Mouse (Mus musculus): ENCODE results near the gene Olfr639. TPM values are rescaled to one million over a fixed set of nuclear protein-coding genes. Genes with fewer than 3 reads are reported as not detected.

The Olfr639 gene
- polyA plus RNA-seq (2016; fragmentation: Nextera tagmentation; extraction: Ambion mirVana), result 0.03 and 0.04 TPM in 2 replicates

DNA sequence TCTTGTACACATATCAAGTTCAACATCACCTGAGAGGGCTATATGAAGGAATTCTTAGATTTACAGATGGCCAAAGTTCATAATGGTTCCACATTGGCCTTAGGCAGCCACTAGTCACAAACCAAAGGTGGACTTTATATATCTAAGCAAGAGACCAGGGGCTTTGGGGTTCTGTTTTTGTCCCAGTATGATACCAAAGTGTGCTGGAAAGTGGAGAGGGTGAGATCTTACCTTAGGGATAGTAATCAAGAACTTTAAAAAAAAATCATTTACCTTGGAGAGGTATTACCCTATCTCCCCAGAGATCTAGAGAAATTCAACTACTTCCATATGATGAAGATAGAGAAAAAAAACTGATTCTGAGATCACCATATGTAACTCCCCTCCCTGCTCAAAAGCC, at the start of gene Olfr639:
Gene Olfr639, minus strand, starts transcription at position 101 of the 400 bp plus-strand sequence.
- ATAC-seq (ENCODE audit: insufficient number of reproducible peaks, low FRiP score), result no peak
- H3K4me3 ChIP-seq, result no peak within 1 kb of the TSS
- H3K27ac ChIP-seq (ENCODE audit: poor library complexity, severe bottlenecking), result no peak within 1 kb of the TSS
- no peaks in the 10 kb centered on the region for H3K27me3 ChIP-seq (replicated peaks)
- 0 out of 2 replicates have a peak, but pooled peaks cover 5% of the 10 kb centered on the region for H3K9me3 ChIP-seq (replicated peaks)
- no peak within 1 kb of the TSS for H3K4me2 ChIP-seq
- no peaks in the 10 kb centered on the region for H3K36me3 ChIP-seq
- no peaks in the 10 kb centered on the region for H3K4me1 ChIP-seq (replicated peaks)
- no peak within 1 kb of the TSS for H3K9ac ChIP-seq

DNA sequence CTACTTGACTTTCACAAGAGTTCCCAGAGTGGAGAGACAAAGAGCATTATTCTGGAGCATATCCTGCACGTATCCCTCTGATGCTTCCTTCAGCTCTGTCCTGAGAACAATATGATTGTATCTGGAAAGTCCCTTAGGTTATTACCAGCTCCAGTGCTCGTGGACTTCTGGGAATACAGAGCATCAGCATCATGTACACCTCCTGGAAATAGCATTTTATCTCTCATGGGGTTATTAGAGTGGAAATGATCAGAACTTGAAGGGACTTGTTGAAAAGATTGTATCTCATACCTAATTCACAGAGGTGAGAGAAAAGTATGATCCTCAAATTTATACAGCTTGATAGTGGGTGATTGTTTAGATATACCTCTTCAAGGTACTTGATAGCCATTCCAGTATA, 44.2 kb upstream of the Olfr639 start, which contains the start of gene 4930516K23Rik:
Gene 4930516K23Rik, minus strand, starts transcription at position 101 of the 400 bp plus-strand sequence.
- ATAC-seq (ENCODE audit: insufficient number of reproducible peaks, low FRiP score), result no peak
- Histone ChIP-seq H3K36me3 (no peaks in the 10 kb centered on the region), H3K4me3 (no peak within 1 kb of the TSS), H3K4me2 (no peak within 1 kb of the TSS), H3K27me3 (replicated peaks) (no peaks in the 10 kb centered on the region), H3K9me3 (replicated peaks) (0 out of 2 replicates have a peak, but pooled peaks cover 3% of the 10 kb centered on the region), H3K4me1 (replicated peaks) (no peaks in the 10 kb centered on the region), H3K9ac (no peak within 1 kb of the TSS), H3K27ac (ENCODE audit: poor library complexity, severe bottlenecking) (no peak within 1 kb of the TSS)
- 52% methylated on average over 2 of the region's 2 CpGs for WGBS

DNA sequence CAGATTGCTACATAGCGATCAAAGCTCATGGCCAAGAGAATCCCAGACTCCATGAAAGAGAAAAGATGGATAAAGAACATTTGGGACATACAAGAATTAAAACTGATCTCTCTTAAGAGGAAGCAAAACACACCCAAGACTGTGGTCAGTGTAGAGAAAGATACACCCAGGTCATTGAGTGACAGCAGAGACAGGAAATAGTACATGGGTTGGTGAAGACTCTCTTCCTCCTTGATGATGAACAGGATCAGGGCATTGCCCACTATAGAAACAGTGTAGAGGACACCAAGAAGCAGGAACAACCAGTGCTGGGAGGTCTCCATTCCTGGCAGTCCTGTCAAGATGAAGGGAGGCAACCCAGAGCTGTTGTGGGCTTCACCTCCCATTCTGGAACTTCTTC, 42.1 kb upstream of the Olfr639 start:
- Histone ChIP-seq H3K9ac (no peak overlapping the region), H3K9me3 (replicated peaks) (0 out of 2 replicates have a peak, but pooled peaks cover 5% of the 10 kb centered on the region), H3K4me3 (no peak overlapping the region), H3K4me2 (no peak overlapping the region), H3K27ac (ENCODE audit: poor library complexity, severe bottlenecking) (no peak overlapping the region), H3K4me1 (replicated peaks) (no peaks in the 10 kb centered on the region), H3K27me3 (replicated peaks) (no peaks in the 10 kb centered on the region), H3K36me3 (no peaks in the 10 kb centered on the region)
- ATAC-seq (ENCODE audit: insufficient number of reproducible peaks, low FRiP score), result no peak
- 80% methylated on average over 1 of the region's 1 CpGs for WGBS

DNA sequence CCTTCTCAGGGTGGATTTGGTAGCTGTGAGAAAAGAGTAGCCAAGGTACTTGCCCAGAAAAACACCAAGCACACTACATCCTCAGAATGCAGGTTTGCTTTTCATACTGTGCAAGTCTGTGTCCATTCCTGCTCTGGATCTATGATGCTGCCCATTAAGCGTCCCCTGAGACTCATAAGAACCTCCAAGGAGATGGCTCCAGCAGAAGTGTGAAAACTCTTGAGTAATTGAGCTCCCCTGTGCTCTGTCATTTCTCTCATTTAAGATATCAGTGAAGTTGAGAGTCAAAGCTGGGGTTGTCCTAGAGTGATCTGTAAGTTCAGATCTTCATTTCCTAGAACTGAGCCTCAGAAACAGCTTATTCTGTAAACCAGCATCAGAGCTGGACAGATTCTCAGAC, 35.5 kb upstream of the Olfr639 start, which contains the start of gene Olfr642:
Gene Olfr642, minus strand, starts transcription at position 101 of the 400 bp plus-strand sequence.
- Histone ChIP-seq H3K9me3 (replicated peaks) (0 out of 2 replicates have a peak, but pooled peaks cover 2% of the 10 kb centered on the region), H3K4me2 (no peak within 1 kb of the TSS), H3K36me3 (no peaks in the 10 kb centered on the region), H3K27ac (ENCODE audit: poor library complexity, severe bottlenecking) (no peak within 1 kb of the TSS), H3K4me1 (replicated peaks) (no peaks in the 10 kb centered on the region), H3K4me3 (no peak within 1 kb of the TSS), H3K27me3 (replicated peaks) (no peaks in the 10 kb centered on the region), H3K9ac (no peak within 1 kb of the TSS)
- WGBS, result 57% methylated on average over 1 of the region's 1 CpGs
- ATAC-seq (ENCODE audit: insufficient number of reproducible peaks, low FRiP score), result no peak

DNA sequence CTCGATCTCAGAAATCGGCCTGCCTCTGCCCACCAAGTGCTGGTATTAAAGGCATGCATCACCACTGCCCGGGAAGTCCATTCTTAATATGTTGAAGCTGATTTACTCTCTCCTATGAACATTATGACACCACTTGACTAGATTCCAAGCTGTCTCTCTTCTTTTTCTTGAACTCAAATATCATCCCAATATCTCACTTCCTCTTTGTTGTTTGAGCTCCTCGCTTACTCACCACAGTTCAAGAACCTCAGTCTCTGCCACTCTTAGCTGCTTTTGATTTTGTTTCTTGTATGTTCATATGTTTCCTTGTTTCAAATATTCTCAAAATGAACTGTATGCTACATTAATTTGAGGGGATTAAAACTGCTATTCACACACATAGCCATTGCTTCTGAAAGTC, 33.6 kb upstream of the Olfr639 start:
- no peaks in the 10 kb centered on the region for H3K4me1 ChIP-seq (replicated peaks)
- no peak overlapping the region for H3K4me3 ChIP-seq
- WGBS, result 79% methylated on average over 4 of the region's 4 CpGs
- no peak for ATAC-seq (ENCODE audit: insufficient number of reproducible peaks, low FRiP score)
- no peak overlapping the region for H3K9ac ChIP-seq
- 0 out of 2 replicates have a peak, but pooled peaks cover under 1% of the 10 kb centered on the region for H3K9me3 ChIP-seq (replicated peaks)
- no peaks in the 10 kb centered on the region for H3K27me3 ChIP-seq (replicated peaks)
- no peaks in the 10 kb centered on the region for H3K36me3 ChIP-seq
- no peak overlapping the region for H3K27ac ChIP-seq (ENCODE audit: poor library complexity, severe bottlenecking)
- no peak overlapping the region for H3K4me2 ChIP-seq

DNA sequence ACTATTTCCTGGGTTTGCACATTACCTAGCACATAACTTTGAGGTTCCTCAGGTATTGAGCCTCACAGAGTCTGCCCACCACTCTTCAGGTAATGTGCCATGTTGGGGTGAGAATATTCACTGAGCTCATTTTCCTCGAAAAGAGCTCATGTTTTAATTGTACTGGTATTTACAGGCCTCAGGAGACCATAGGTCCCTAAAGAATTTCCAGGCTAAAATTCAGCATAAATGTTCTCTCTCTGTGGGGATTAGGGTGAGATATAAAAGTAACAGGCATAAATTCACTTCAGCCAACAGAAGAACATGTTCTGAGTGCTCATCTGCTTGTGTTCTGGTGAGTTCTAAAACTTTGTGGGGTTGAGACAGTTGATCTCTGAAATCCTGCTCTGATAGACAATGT, 18.0 kb upstream of the Olfr639 start, which contains the start of gene Olfr641:
Gene Olfr641, plus strand, starts transcription at position 301 of the 400 bp plus-strand sequence.
- H3K4me2 ChIP-seq, result no peak within 1 kb of the TSS
- H3K36me3 ChIP-seq, result no peaks in the 10 kb centered on the region
- no peak within 1 kb of the TSS for H3K4me3 ChIP-seq
- no peaks in the 10 kb centered on the region for H3K4me1 ChIP-seq (replicated peaks)
- H3K9me3 ChIP-seq (replicated peaks), result no peaks in the 10 kb centered on the region; the same call in 1 of the 2 replicates
- ATAC-seq (ENCODE audit: insufficient number of reproducible peaks, low FRiP score), result no peak
- no peaks in the 10 kb centered on the region for H3K27me3 ChIP-seq (replicated peaks)
- H3K27ac ChIP-seq (ENCODE audit: poor library complexity, severe bottlenecking), result no peak within 1 kb of the TSS
- WGBS, result 64% methylated on average over 1 of the region's 1 CpGs
- H3K9ac ChIP-seq, result no peak within 1 kb of the TSS

DNA sequence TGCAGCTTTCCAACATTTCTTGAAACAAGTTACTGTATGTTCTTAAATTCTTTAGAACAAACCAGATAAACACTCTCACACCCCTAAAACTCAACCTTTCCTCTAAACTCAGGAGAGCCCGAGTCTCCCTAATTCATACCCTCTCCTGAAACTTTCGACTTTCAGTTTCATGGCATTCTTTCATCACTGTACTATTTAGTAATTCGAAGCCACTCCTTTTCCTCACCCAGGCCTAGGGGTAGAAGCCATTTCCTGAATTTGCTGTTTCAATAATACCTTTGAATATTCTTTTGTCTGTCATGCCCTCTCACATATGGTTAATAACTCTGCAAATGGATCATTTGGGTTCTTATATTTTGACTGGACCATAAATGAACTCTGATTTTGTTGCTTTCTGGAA, 9.9 kb upstream of the Olfr639 start:
- Histone ChIP-seq H3K9ac (no peak overlapping the region), H3K27ac (ENCODE audit: poor library complexity, severe bottlenecking) (no peak overlapping the region), H3K9me3 (replicated peaks) (0 out of 2 replicates have a peak, but pooled peaks cover under 1% of the 10 kb centered on the region), H3K4me2 (no peak overlapping the region), H3K4me3 (no peak overlapping the region), H3K4me1 (replicated peaks) (no peaks in the 10 kb centered on the region), H3K36me3 (no peaks in the 10 kb centered on the region), H3K27me3 (replicated peaks) (no peaks in the 10 kb centered on the region)
- 70% methylated on average over 3 of the region's 3 CpGs for WGBS
- ATAC-seq (ENCODE audit: insufficient number of reproducible peaks, low FRiP score), result no peak

DNA sequence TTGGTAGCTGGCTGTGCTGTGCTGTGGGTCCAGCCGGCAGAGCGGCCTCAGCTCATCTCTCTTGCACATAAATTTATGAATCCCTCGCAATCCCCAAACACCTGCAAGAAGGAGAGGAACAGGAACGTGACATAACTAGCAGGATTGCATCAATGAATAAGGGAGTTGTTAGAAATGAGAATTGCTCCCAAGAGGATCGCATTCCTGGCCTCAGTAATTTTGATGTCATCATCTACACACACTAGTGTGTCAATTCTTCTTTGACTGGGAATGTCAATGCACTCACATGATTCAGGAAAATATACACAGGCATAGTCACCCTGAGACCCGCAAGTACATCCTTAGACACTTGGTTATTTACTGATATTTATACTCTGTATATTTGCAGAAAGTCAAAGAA, 8.4 kb upstream of the Olfr639 start, which contains the start of gene Olfr640:
Gene Olfr640, minus strand, starts transcription at position 101 of the 400 bp plus-strand sequence.
- Histone ChIP-seq H3K4me3 (no peak within 1 kb of the TSS), H3K36me3 (no peaks in the 10 kb centered on the region), H3K27ac (ENCODE audit: poor library complexity, severe bottlenecking) (no peak within 1 kb of the TSS), H3K27me3 (replicated peaks) (no peaks in the 10 kb centered on the region), H3K9ac (no peak within 1 kb of the TSS), H3K4me1 (replicated peaks) (no peaks in the 10 kb centered on the region), H3K4me2 (no peak within 1 kb of the TSS), H3K9me3 (replicated peaks) (0 out of 2 replicates have a peak, but pooled peaks cover 5% of the 10 kb centered on the region)
- ATAC-seq (ENCODE audit: insufficient number of reproducible peaks, low FRiP score), result no peak
- 68% methylated on average over 6 of the region's 6 CpGs for WGBS

DNA sequence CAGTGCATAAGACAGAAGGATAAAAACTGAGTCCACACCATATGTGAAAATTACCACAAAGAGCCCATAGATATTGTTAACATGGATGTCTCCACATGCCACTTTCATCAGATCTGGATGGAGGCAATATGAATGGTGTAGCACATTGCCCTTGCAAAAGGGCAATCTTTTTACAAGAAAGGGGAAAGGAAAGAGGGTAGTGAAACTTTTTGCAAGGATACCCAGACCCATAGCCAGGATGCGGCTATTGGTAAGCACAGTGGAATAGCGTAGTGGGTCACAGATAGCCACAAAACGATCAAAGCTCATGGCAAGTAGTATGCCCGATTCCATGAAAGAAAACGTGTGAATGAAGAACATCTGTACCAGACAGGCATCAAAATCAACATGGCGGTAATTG, 4.5 kb upstream of the Olfr639 start:
- H3K9me3 ChIP-seq (replicated peaks), result 0 out of 2 replicates have a peak, but pooled peaks cover 5% of the 10 kb centered on the region
- no peak overlapping the region for H3K4me3 ChIP-seq
- no peak overlapping the region for H3K27ac ChIP-seq (ENCODE audit: poor library complexity, severe bottlenecking)
- H3K27me3 ChIP-seq (replicated peaks), result no peaks in the 10 kb centered on the region
- no peaks in the 10 kb centered on the region for H3K36me3 ChIP-seq
- H3K4me2 ChIP-seq, result no peak overlapping the region
- no peak overlapping the region for H3K9ac ChIP-seq
- WGBS, result 88% methylated on average over 6 of the region's 6 CpGs
- no peak for ATAC-seq (ENCODE audit: insufficient number of reproducible peaks, low FRiP score)
- H3K4me1 ChIP-seq (replicated peaks), result no peaks in the 10 kb centered on the region

DNA sequence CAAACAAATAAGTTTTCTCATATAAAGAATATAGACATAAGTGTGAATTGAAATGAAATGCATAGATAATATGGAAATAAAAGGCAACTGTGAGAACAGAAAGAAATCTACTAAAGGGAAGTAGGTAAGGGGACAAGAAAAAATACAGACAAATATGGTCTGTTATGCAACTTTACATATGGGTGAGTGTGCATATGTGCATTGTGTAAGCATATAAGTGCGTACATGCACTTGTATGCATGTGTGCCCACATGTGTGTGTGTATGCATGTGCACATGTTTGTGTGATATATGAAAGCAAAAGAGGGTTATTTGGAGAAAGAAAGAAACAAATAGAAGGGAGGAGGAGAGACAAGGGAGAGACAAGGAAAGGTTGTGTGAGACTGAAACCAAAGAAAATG, 1.9 kb upstream of the Olfr639 start:
- 73% methylated on average over 1 of the region's 1 CpGs for WGBS
- Histone ChIP-seq H3K4me1 (replicated peaks) (no peaks in the 10 kb centered on the region), H3K27ac (ENCODE audit: poor library complexity, severe bottlenecking) (no peak overlapping the region), H3K4me2 (no peak overlapping the region), H3K9ac (no peak overlapping the region), H3K36me3 (no peaks in the 10 kb centered on the region), H3K9me3 (replicated peaks) (0 out of 2 replicates have a peak, but pooled peaks cover 5% of the 10 kb centered on the region), H3K4me3 (no peak overlapping the region), H3K27me3 (replicated peaks) (no peaks in the 10 kb centered on the region)
- ATAC-seq (ENCODE audit: insufficient number of reproducible peaks, low FRiP score), result no peak

DNA sequence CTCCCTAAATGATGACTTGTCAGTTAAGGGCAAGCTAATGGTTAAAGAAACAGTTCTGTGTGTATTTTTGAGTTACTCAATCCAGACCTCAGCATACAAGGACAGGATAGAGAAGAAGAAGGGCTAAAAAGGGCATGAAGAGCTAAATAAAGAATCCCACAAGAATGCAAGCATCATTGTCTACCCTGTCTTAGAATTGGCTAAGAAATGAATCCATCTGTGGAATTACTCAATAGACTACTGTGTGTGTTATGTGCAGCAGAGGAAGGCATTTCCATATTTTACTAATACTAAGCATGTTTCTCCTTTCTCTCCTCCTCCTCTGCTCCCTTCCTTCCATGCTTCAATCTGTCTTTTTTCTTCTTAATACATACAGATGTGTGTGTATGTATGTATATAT, 18.0 kb downstream of the Olfr639 start:
- no peak overlapping the region for H3K27ac ChIP-seq (ENCODE audit: poor library complexity, severe bottlenecking)
- H3K4me3 ChIP-seq, result no peak overlapping the region
- H3K27me3 ChIP-seq (replicated peaks), result no peaks in the 10 kb centered on the region
- H3K36me3 ChIP-seq, result no peaks in the 10 kb centered on the region
- H3K9ac ChIP-seq, result no peak overlapping the region
- H3K9me3 ChIP-seq (replicated peaks), result no peaks in the 10 kb centered on the region
- H3K4me2 ChIP-seq, result no peak overlapping the region
- H3K4me1 ChIP-seq (replicated peaks), result no peaks in the 10 kb centered on the region
- no peak for ATAC-seq (ENCODE audit: insufficient number of reproducible peaks, low FRiP score)

DNA sequence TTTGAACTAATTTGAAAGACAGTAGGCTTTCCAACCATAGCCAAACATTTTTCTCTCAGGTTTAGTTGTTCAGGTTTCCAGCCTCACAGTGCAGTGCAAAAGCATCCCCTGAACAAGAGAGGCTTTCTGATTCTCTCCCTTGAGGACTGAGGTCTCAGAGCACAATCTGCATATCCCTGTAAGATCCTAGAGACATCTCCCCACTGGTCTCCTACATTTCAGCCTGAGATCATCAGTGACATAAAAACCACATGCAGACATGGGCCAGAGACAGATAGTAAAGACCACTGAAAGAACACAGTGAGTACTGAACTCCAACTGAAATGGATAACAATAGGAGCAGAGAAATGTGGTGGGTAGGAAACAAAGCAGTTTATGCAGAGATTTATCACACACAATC, 18.7 kb downstream of the Olfr639 start, which contains the start of gene Olfr638:
Gene Olfr638, plus strand, starts transcription at position 301 of the 400 bp plus-strand sequence.
- Histone ChIP-seq H3K27ac (ENCODE audit: poor library complexity, severe bottlenecking) (no peak within 1 kb of the TSS), H3K36me3 (no peaks in the 10 kb centered on the region), H3K9me3 (replicated peaks) (no peaks in the 10 kb centered on the region), H3K4me1 (replicated peaks) (no peaks in the 10 kb centered on the region), H3K9ac (no peak within 1 kb of the TSS), H3K27me3 (replicated peaks) (no peaks in the 10 kb centered on the region), H3K4me3 (no peak within 1 kb of the TSS), H3K4me2 (no peak within 1 kb of the TSS)
- ATAC-seq (ENCODE audit: insufficient number of reproducible peaks, low FRiP score), result no peak

Measured in heart, embryonic 12.5 days (tissue).